Mouse (Mus musculus): ENCODE measurements around the gene Rasa4. TPM values are rescaled to one million over a fixed set of nuclear protein-coding genes. Genes with fewer than 3 reads are reported as not detected.
"Not testable (repeated sequence)": the region's sequence is repeated elsewhere in the genome, so short reads cannot be mapped to it uniquely, and the experiment has no call there.

Rasa4 gene
- polyA plus RNA-seq, 1 experiment from 2014 or later = 5.1 TPM

GRCm38 (mm10) chr5:136049926-136050325 lies 33.8 kb upstream of the Rasa4 start:
- H3K4me1 ChIP-seq = peaks cover 11% of the 10 kb centered on the region
- no peak overlapping the region for H3K27ac ChIP-seq
- H3K36me3 ChIP-seq (ENCODE audit: poor library complexity, severe bottlenecking) = no peaks in the 10 kb centered on the region
- no peaks in the 10 kb centered on the region for H3K9me3 ChIP-seq (replicated peaks)
- WGBS = 76% methylated on average over 6 of the region's 6 CpGs
- no peak overlapping the region for H3K4me3 ChIP-seq
- H3K9ac ChIP-seq = no peak overlapping the region
- ATAC-seq = no peak
- no peak overlapping the region for H3K4me2 ChIP-seq
- no peaks in the 10 kb centered on the region for H3K27me3 ChIP-seq

- H3K27me3 ChIP-seq = no peaks in the 10 kb centered on the region
- peak overlapping the region; percentile 40; the same call in 1 of the 2 replicates for H3K27ac ChIP-seq
- no peak overlapping the region for H3K4me3 ChIP-seq
- H3K9ac ChIP-seq = no peak overlapping the region
- H3K4me2 ChIP-seq = no peak overlapping the region
- H3K9me3 ChIP-seq (replicated peaks) = no peaks in the 10 kb centered on the region
- peak; percentile 50; the same call in 1 of the 2 replicates for ATAC-seq
- WGBS = 4% methylated on average over 10 of the region's 10 CpGs
- H3K36me3 ChIP-seq (ENCODE audit: poor library complexity, severe bottlenecking) = no peaks in the 10 kb centered on the region
- H3K4me1 ChIP-seq = peaks cover 11% of the 10 kb centered on the region
Observed at GRCm38 (mm10) chr5:136051231-136052085, 32.3 kb upstream of the Rasa4 start.

GRCm38 (mm10) chr5:136052861-136053655 lies 30.7 kb upstream of the Rasa4 start:
- WGBS = 84% methylated on average over 8 of the region's 8 CpGs
- Histone ChIP-seq H3K9ac (no peak overlapping the region), H3K9me3 (replicated peaks) (no peaks in the 10 kb centered on the region), H3K36me3 (ENCODE audit: poor library complexity, severe bottlenecking) (no peaks in the 10 kb centered on the region), H3K27ac (no peak overlapping the region), H3K4me3 (no peak overlapping the region), H3K4me1 (peaks cover 11% of the 10 kb centered on the region), H3K4me2 (no peak overlapping the region), H3K27me3 (no peaks in the 10 kb centered on the region)
- ATAC-seq = no peak

GRCm38 (mm10) chr5:136054301-136055077 lies 29.2 kb upstream of the Rasa4 start, which contains the start of gene Upk3bl:
Gene Upk3bl (plus strand): TSS chr5:136054492.
- WGBS = 93% methylated on average over 11 of the region's 11 CpGs
- Histone ChIP-seq H3K27ac (no peak within 1 kb of the TSS), H3K9me3 (replicated peaks) (no peaks in the 10 kb centered on the region), H3K36me3 (ENCODE audit: poor library complexity, severe bottlenecking) (no peaks in the 10 kb centered on the region), H3K4me3 (no peak within 1 kb of the TSS), H3K4me2 (no peak within 1 kb of the TSS), H3K4me1 (peaks cover 11% of the 10 kb centered on the region), H3K9ac (no peak within 1 kb of the TSS), H3K27me3 (no peaks in the 10 kb centered on the region)
- ATAC-seq = no peak

GRCm38 (mm10) chr5:136056062-136056461 lies 27.7 kb upstream of the Rasa4 start:
- no peak overlapping the region for H3K27ac ChIP-seq
- no peak overlapping the region for H3K4me3 ChIP-seq
- H3K27me3 ChIP-seq = no peaks in the 10 kb centered on the region
- H3K4me1 ChIP-seq = peaks cover 11% of the 10 kb centered on the region
- 41% methylated on average over 4 of the region's 4 CpGs for WGBS
- H3K9me3 ChIP-seq (replicated peaks) = no peaks in the 10 kb centered on the region
- no peak overlapping the region for H3K9ac ChIP-seq
- no peak for ATAC-seq
- no peaks in the 10 kb centered on the region for H3K36me3 ChIP-seq (ENCODE audit: poor library complexity, severe bottlenecking)
- H3K4me2 ChIP-seq = no peak overlapping the region

GRCm38 (mm10) chr5:136057085-136057484 lies 26.6 kb upstream of the Rasa4 start:
- Histone ChIP-seq H3K27ac (no peak overlapping the region), H3K9ac (no peak overlapping the region), H3K4me3 (no peak overlapping the region), H3K36me3 (ENCODE audit: poor library complexity, severe bottlenecking) (no peaks in the 10 kb centered on the region), H3K27me3 (no peaks in the 10 kb centered on the region), H3K4me2 (no peak overlapping the region), H3K9me3 (replicated peaks) (no peaks in the 10 kb centered on the region), H3K4me1 (peaks cover 2% of the 10 kb centered on the region)
- ATAC-seq = no peak
- WGBS = 40% methylated on average over 8 of the region's 8 CpGs

GRCm38 (mm10) chr5:136061567-136061966 lies 22.1 kb upstream of the Rasa4 start:
- Histone ChIP-seq H3K27ac (no peak overlapping the region), H3K9me3 (replicated peaks) (no peaks in the 10 kb centered on the region), H3K27me3 (no peaks in the 10 kb centered on the region), H3K4me1 (no peaks in the 10 kb centered on the region), H3K4me3 (no peak overlapping the region), H3K9ac (no peak overlapping the region), H3K4me2 (no peak overlapping the region), H3K36me3 (ENCODE audit: poor library complexity, severe bottlenecking) (no peaks in the 10 kb centered on the region)
- no peak for ATAC-seq
- 10% methylated on average over 12 of the region's 12 CpGs for WGBS

- WGBS = 90% methylated on average over 10 of the region's 10 CpGs
- no peak overlapping the region for H3K4me3 ChIP-seq
- no peaks in the 10 kb centered on the region for H3K36me3 ChIP-seq (ENCODE audit: poor library complexity, severe bottlenecking)
- H3K4me1 ChIP-seq = no peaks in the 10 kb centered on the region
- no peak for ATAC-seq
- H3K27me3 ChIP-seq = no peaks in the 10 kb centered on the region
- no peak overlapping the region for H3K9ac ChIP-seq
- no peaks in the 10 kb centered on the region for H3K9me3 ChIP-seq (replicated peaks)
- no peak overlapping the region for H3K27ac ChIP-seq
- no peak overlapping the region for H3K4me2 ChIP-seq
Observed at GRCm38 (mm10) chr5:136063920-136064319, 19.8 kb upstream of the Rasa4 start.

- H3K4me1 ChIP-seq; ATAC-seq; H3K27me3 ChIP-seq; H3K36me3 ChIP-seq (ENCODE audit: poor library complexity, severe bottlenecking); H3K9ac ChIP-seq; H3K9me3 ChIP-seq (replicated peaks); H3K27ac ChIP-seq; H3K4me3 ChIP-seq; H3K4me2 ChIP-seq: not testable (repeated sequence)
- 85% methylated on average over 11 of the region's 11 CpGs for WGBS
Observed at GRCm38 (mm10) chr5:136066404-136067148, 17.1 kb upstream of the Rasa4 start.

GRCm38 (mm10) chr5:136069411-136069810 lies 14.3 kb upstream of the Rasa4 start:
- no peak for ATAC-seq
- H3K9ac ChIP-seq = no peak overlapping the region
- no peaks in the 10 kb centered on the region for H3K27me3 ChIP-seq
- no peaks in the 10 kb centered on the region for H3K4me1 ChIP-seq
- no peak overlapping the region for H3K4me2 ChIP-seq
- no peaks in the 10 kb centered on the region for H3K36me3 ChIP-seq (ENCODE audit: poor library complexity, severe bottlenecking)
- no peak overlapping the region for H3K4me3 ChIP-seq
- no peaks in the 10 kb centered on the region for H3K9me3 ChIP-seq (replicated peaks)
- 78% methylated on average over 2 of the region's 2 CpGs for WGBS
- no peak overlapping the region for H3K27ac ChIP-seq

- Histone ChIP-seq H3K27ac (no peak overlapping the region), H3K9me3 (replicated peaks) (no peaks in the 10 kb centered on the region), H3K4me2 (no peak overlapping the region), H3K4me1 (peaks cover 7% of the 10 kb centered on the region; the same call in 1 of the 2 replicates), H3K4me3 (no peak overlapping the region), H3K27me3 (no peaks in the 10 kb centered on the region), H3K9ac (no peak overlapping the region), H3K36me3 (ENCODE audit: poor library complexity, severe bottlenecking) (no peaks in the 10 kb centered on the region)
- 46% methylated on average over 6 of the region's 6 CpGs for WGBS
- ATAC-seq = no peak
Observed at GRCm38 (mm10) chr5:136073051-136073450, 10.7 kb upstream of the Rasa4 start.
